Mouse (Mus musculus) CD4-positive helper T cell, adult 2 months (primary cell): Measurements from ENCODE around the gene F7.
"Not testable (repeated sequence)": the region's sequence is repeated elsewhere in the genome, so short reads cannot be mapped to it uniquely, and the experiment has no call there.

Source experiments
- DNase-seq: peaks from one replicate; pipeline ENCODE4 v3.0.0-alpha.2; 2012; ENCODE audit warnings: low read depth, missing footprints, low spot score

The F7 gene

DNA sequence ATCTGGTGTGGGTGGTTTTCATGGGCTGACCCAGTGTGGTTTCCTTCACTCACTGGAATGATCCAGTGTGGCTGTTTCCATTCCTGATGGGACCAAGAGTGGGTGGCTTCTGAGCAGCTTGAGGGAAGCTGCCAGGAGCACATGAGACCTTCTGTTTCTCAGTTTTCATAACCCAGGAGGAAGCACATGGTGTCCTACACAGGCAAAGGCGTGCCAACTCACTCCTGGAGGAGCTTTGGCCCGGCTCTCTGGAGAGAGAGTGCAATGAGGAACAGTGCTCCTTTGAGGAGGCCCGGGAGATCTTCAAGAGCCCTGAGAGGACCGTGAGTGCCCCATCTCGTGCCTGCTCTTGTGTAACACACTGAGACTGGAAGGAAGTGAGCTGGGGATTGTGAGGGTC, 2.6 kb downstream of the F7 start:
- DNase-seq = no peak

DNA sequence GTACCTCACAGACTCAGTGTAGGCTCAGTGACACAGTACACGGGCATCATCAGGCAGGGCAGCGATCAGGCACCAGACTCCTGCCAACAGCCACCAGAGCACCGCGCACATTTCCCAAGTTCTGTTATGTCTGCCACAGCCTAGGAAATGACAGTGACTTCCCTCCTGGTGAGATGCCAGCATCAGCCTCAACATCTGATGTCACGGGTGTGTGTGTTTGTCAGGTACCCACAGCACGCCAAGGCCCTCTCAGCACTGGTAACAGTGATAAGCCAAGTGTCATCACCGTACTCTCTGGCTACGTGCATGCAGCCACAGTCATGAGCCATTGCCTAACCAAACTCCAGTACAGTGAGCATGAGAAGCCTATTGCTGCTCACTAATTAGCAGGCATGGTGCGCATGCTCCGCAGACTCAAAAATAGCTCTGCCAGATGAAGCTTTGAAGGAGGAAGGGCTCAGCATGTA, 10.5 kb downstream of the F7 start:
- no peak for DNase-seq

DNA sequence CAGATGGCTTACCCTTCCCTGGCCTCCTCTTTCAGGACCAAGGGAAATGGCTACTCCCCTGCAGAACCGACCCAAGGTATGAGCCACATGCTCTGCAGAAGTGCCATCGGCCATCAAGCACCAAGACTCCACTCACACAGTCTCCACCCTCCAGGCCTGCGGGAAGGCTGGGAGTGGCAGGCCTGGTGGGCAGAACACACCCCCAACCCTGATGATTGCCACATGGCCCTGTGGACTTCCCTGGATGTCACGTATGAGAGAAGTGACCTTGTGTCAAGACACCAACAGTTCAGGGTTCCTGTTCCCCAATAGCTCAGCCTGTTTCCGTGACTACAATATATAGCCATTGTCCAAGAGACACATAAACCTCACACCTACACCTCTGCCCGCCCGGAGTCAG, 11.2 kb downstream of the F7 start, which contains the start of gene F10:
Gene F10, plus strand, starts transcription at position 294 of the 400 bp plus-strand sequence.
- DNase-seq = no peak

DNA sequence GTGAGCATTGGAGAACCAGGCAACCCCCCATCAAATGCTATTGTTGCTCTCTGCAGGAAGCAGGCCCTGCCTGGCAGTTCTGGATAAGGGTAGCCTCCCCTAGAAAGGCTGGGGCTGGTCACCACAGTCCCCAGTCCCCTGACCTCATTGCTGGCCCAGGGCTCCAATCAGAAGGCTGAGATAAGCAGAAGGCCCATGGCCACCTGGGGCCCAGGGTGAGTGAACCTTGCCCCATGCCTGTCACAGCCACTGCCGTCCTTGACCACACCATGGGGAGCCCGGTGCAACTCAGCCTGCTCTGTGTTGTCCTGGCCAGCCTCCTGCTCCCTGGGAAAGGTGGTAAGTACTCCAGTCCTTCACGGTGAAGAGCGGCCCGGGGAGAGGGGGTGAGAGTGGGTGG, 11.7 kb downstream of the F7 start:
- DNase-seq = no peak

DNA sequence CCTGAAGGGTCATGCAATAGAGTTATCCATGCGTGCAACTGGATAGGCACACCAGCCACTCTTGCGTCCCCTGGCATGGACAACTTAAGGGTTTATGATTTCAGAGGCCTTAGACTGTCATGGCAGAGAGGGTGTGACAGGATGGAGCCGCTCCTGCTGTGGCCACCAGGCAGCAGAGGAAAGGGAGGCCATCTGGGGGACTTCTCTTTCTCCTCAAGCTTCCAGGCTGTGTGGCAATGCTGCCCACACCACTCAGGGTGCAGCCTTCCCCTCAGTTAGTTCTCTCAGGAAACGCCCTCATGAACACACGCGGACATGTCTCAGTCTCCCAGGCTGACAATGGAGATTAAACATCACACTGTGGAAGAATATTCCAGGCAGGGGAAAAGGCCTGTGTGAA, 13.2 kb downstream of the F7 start:
- no peak for DNase-seq

DNA sequence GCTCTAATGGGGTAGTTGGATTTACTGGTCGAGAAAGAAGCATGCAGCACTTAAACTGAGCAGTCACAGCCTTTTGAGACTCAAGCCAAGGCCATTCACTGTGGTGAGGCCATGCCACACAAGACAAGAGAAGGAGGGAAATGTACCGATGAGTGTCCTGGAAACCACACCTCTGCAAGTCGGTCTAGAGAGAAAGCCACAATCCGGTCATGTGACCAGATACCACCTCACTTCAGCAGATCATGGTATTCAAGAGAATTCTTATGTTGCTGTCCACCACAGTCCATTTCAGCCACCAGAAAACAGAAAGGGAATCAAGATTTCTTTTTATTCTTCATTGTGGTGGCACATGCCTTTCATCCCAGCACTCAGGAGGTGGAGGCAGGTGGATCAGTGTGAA, 15.6 kb downstream of the F7 start:
- DNase-seq = no peak

DNA sequence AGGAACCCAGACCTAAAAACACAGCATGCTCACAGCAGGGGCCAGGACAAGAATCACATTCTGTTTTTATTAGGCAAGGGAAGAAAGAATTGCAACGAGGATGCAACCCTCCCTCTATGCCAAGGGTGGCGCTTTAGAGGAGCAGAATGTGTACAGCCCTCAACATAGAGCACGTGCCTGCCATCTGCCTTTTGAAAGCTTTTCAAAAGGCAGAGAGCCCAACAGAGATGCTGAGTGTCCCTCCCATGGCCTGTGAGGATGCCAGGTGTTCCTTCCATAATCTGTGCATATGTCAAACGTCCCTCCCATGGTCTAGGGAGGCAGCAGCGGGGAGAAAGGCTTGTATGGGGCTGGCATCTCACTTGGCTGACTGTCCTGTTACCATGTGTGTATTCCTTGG, 21.8 kb downstream of the F7 start:
- no peak for DNase-seq

DNA sequence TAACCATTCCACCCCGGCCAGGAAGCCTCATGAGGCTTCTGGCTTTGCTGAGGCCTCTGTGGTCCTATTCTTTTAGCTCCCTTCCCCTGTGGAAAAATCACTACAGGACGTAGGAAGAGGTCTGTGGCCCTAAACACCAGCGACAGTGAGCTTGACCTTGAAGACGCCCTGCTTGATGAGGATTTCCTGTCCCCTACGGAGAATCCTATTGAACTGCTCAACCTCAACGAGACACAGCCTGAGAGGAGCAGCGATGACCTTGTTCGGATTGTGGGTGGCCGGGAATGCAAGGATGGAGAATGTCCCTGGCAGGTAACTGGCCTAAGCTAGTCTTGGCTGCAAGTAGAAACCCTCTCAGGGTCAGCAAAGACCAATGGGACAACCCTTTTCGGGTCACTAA, 24.7 kb downstream of the F7 start:
- no peak for DNase-seq

DNA sequence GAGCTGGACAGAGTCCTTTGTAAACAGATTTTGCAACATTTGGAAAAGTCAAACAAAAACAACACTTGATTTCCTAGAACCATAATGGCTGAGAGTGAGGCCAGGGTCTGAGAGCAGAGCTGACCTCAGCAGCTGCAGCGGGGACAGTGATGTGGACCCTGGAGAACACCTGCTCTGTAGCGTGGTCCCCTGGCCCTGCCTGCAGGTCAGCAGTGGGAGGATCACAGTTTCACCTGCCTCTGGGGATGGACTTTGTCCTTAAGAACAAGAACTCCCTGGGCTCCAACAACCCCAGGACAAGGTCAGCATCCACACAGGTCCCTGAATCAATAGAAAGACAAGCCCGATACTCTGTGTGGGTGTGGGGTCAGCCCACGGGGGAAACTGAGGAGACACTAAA, 31.5 kb downstream of the F7 start:
- no peak for DNase-seq

DNA sequence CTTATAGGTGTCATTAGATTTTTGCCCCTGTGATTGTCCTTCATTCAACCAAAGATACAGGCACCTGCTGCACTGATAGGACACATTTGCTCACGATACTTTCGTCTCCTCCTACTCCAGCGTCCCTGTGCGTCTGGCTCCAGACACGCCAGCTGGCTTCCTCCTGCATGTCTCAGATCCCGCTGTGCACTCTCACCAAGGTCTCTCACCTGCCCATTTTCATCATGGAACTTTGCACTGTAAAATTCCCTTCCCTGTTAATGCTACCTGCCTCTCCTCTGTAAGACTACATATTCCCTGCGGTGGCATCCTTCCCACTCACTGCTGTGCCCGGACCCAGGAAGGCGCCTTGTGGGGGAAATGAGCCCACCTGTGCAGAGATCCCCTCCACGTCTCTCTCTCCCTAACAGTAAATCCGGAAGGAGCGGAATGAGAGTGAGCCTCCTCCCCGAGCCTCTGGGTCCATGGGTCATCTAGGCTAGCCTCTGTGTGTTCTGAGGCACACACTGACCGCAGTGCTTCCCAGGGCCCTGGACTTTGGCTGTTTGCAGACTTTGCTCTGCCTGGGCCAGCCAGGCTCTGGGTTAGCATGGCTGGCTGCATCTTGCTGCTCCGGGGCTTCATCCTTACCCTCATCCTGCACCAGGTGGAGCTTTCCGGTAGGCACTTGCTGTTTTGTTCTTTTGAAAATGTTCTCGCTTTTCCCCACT, 34.8 kb downstream of the F7 start, which contains the start of gene Proz:
Gene Proz, plus strand, starts transcription at position 474 of the 710 bp plus-strand sequence.
- no peak for DNase-seq

DNA sequence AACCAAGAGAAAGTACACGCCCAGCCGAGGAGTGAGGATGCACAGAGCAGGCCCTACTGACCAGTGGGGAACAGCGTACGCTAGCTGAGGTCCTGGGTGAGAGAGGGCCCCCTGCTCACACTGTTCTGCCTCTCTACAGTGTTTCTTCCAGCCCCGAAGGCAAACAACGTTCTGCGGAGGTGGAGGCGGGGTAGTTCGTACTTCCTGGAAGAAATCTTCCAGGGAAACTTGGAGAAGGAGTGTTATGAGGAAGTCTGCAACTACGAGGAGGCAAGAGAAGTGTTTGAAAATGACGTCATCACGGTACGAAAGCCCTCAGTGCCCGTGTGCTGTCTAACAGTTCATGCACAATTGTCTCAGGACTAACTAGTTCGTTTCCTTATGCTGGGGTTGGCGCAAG, 37.3 kb downstream of the F7 start:
- no peak for DNase-seq

DNA sequence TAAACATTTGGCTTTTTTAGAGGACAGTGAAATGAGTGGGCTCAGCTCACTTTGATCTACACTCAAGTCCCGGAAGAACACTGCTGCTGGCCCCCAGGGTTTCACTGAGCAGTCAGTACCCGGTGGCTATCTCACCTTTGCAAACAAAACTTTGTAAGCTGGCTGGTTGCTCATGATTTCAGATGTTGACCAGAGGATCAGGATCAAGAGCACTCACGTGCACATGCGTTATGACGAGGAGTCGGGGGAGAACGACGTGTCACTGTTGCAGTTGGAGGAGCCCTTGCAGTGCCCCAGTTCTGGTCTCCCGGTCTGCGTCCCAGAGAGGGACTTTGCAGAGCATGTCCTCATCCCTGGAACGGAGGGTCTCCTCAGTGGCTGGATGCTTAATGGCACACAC, 47.4 kb downstream of the F7 start:
- no peak for DNase-seq

DNA sequence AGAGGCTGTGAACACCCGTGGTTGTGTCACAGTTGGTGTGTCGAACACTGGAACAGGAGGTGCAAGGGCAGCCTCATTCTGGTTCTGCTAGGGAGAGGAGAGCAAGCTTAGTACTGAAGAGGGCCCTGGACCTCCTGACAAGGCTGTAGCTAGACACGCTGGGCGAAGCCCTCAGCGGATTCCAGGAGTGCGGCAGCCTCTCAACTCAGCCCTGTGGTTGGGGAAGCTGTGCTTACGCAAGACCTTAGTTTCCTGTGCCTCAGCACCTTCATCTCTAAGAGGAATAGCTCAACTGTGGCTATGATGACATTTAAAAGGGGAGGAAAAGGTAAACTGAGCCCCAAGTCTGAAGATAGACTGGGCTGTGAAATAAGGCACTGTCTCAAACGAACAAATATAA, 49.2 kb downstream of the F7 start:
- no peak for DNase-seq

DNA sequence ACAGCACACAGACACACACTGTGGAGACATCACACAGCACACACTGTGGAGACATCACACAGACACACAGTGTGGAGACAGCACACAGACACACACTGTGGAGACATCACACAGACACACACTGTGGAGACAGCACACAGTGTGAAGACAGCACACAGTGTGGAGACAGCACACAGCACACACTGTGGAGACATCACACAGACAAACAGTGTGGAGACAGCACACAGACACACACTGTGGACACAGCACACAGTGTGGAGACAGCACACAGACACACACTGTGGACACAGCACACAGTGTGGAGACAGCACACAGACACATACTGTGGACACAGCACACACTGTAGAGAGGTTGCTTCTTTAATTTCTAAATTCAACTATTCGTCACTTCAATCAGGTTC, 49.7 kb downstream of the F7 start:
- DNase-seq = not testable (repeated sequence)

DNA sequence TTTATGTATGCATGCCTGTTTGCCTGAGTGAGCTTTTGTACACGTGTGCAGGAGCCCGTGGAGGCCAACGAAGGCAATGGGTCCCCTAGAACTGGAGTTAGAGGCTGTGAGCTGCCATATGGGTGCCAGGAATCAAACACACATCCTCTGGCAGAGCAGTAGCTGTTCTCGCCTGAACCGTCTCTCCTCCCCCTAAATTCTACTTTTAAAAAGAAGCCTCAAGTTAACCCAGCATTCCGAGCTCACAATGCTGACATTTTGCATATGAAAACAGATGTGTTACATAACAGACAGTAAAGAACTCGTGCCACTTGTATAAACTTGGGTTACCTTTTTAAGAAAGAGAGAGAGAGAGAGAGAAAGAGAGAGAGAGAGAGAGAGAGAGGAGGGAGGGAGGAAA, 51.7 kb downstream of the F7 start:
- DNase-seq = no peak
